Mouse (Mus musculus) thymus, adult 2 months (tissue): ENCODE data around the gene Adora2b.

Source experiments
- CTCF ChIP-seq: fragments of 200-500 bp; IDR thresholded peaks from 2 replicates; pipeline ENCODE4 v1.5.1; 2012; ENCODE audit warnings: mild to moderate bottlenecking, control low read depth, low read length, moderate library complexity, borderline replicate concordance; ENCODE audit not compliant: control insufficient read depth, poor library complexity, insufficient read depth; ENCODE audit errors: extremely low read depth
- POLR2A ChIP-seq: fragments of 200-500 bp; IDR thresholded peaks from 2 replicates; pipeline ENCODE4 v1.6.1; 2012; ENCODE audit warnings: mild to moderate bottlenecking, low read length, control low read depth, moderate library complexity; ENCODE audit not compliant: control insufficient read depth, poor library complexity, insufficient read depth; ENCODE audit errors: extremely low read depth

GRCm38 (mm10) chr11:62305866-62306265 lies 57.1 kb downstream of the Adora2b start:
- TF ChIP-seq CTCF (no peak), POLR2A (no peak)
